Mouse (Mus musculus): ENCODE results near the gene Foxo3. TPM values are rescaled to one million over a fixed set of nuclear protein-coding genes. Genes with fewer than 3 reads are reported as not detected.

Gene Foxo3
- polyA plus RNA-seq, 1 experiment from 2014 or later = 3.8 TPM

DNA sequence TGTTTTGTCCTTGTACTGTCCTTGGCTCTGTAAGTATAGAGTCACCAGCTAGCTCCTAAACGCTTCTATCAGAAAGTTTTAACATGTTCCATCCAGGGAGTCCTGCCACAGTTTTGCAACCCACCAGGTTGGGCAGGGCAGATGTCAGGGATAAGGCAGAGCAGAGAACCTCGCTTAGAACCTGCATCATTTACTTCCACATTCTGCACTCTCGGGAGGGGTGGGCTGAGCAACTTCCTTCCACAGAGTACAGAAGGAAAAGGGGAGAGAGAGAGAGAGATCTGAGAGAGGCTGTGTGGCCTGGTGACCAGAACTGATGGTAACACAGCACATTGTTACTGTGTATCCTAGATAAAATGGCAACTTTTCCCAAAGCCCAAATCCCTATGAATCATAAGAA, 77.9 kb downstream of the Foxo3 start:
- H3K4me1 ChIP-seq = peaks cover 51% of the 10 kb centered on the region
- no peaks in the 10 kb centered on the region for H3K27me3 ChIP-seq (ENCODE audit: low read depth, poor library complexity, severe bottlenecking)
- WGBS = 73% methylated on average over 3 of the region's 3 CpGs

DNA sequence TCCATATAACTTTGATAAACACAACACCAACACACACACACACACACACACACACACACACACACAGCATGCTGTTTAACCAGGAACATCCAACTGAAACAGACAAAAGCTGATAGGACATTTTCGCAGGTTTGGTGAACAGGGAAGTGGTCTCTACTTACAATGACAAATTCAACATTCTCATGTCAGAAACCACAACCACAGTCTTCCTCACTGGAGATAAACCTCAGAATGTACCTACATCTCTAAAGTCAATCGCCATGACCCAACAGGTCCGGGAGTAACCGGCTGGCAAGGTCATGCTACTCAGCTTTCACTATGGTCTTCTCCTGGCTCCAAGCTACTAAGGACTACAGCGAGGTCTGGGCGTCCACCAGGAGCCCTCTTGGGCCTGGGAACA, 81.8 kb downstream of the Foxo3 start:
- H3K27ac ChIP-seq = 0 out of 2 replicates have a peak overlapping the region, but pooled peaks have one; percentile 28
- DNase-seq (ENCODE audit: low spot score) = no peak
- peaks cover 4% of the 10 kb centered on the region; the same call in 1 of the 2 replicates for H3K9me3 ChIP-seq (replicated peaks)
- H3K4me3 ChIP-seq = no peak overlapping the region
- peaks cover 20% of the 10 kb centered on the region for H3K36me3 ChIP-seq
- 84% methylated on average over 6 of the region's 6 CpGs for WGBS
- peaks cover 56% of the 10 kb centered on the region for H3K4me1 ChIP-seq
- H3K27me3 ChIP-seq (ENCODE audit: low read depth, poor library complexity, severe bottlenecking) = no peaks in the 10 kb centered on the region

More for the DNA sequence above, 77.9 kb downstream of the Foxo3 start:
- Histone ChIP-seq H3K4me3 (no peak overlapping the region), H3K9me3 (replicated peaks) (peaks cover 4% of the 10 kb centered on the region; the same call in 1 of the 2 replicates), H3K27ac (0 out of 2 replicates have a peak overlapping the region, but pooled peaks have one; percentile 14), H3K36me3 (peaks cover 20% of the 10 kb centered on the region)
- no peak for DNase-seq (ENCODE audit: low spot score)

DNA sequence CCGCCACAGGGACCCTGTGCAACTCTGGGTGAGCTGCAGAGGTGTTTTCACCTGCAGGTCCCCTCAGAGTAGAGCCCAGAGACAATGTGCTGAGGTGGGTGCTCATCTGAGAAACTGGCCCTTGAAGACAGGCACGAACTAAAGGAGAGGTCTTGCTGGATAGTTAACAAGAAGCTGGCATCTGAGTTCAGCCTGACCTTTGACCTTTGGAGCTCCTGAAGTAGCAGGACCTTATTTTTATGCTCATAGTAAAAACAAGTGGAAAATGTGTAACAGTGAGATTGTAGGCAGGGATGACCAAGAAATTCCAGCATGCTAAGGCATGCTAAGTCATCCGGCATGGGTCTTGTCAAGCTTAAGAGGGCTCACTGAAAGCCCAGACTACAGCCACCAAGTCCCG, 82.6 kb downstream of the Foxo3 start:
- WGBS = 75% methylated on average over 4 of the region's 4 CpGs
- Histone ChIP-seq H3K4me3 (no peak overlapping the region), H3K36me3 (peaks cover 20% of the 10 kb centered on the region), H3K27ac (no peak overlapping the region), H3K4me1 (peaks cover 60% of the 10 kb centered on the region), H3K9me3 (replicated peaks) (peaks cover 4% of the 10 kb centered on the region; the same call in 1 of the 2 replicates), H3K27me3 (ENCODE audit: low read depth, poor library complexity, severe bottlenecking) (no peaks in the 10 kb centered on the region)
- DNase-seq (ENCODE audit: low spot score) = no peak

DNA sequence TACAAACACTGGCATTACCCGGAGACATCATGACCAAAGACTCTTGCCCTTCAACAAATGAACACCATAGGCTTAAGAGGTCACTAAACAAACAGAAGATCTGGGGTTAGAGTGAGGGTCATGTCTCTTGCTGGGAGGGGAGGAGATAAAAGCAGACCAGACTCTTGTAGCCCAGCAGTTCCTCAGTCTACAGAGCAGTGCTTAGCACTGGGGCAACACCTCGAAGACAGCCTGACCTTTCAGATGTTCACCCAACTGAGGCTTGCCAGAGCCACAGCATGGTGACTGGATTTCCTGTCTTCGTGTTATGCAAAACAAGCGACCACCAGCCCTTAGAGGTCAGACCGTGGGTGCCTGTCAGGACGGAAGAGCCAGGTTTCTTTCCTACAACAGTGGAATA, 83.6 kb downstream of the Foxo3 start:
- peaks cover 20% of the 10 kb centered on the region for H3K36me3 ChIP-seq
- peak overlapping the region; percentile 50; the same call in 1 of the 2 replicates for H3K27ac ChIP-seq
- peaks cover 70% of the 10 kb centered on the region for H3K4me1 ChIP-seq
- no peak for DNase-seq (ENCODE audit: low spot score)
- peaks cover 4% of the 10 kb centered on the region; the same call in 1 of the 2 replicates for H3K9me3 ChIP-seq (replicated peaks)
- WGBS = 11% methylated on average over 6 of the region's 6 CpGs
- H3K4me3 ChIP-seq = no peak overlapping the region
- H3K27me3 ChIP-seq (ENCODE audit: low read depth, poor library complexity, severe bottlenecking) = no peaks in the 10 kb centered on the region

DNA sequence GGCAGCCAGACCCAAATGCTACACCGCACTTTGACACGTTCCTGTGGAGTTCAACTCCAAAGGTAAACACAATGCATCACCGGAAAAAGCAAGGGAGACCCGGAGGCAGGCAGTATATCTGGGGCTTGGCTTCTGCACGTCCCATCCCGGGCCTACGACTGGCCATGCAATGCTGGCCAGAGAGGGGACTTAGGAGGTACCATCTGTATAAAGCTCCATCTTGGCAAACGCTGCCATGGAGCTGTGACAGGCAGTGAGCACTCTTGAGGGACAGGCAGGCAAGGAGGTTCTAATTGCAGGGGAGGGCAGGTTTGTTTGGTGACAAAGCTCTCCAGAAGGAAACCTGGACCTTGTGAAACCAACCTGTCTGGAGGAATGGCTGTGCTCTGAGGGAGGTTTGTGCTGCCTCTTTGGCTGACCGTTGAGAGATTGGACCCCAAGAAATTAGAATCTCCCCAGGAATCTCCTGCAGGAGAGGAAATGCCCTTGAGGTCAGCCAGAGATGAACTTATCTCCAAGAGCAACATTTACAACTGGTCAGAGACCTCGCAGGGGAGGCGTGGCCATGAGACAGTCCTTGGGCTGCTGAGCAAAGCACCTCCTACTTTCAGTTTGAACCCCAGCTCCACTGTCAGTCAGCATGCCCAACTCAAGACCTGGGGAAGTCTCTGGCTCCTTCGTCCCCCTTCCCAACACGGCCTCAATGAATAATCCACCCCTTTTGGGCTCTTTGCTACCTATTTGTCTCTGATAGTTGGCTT, 86.7 kb downstream of the Foxo3 start:
- Histone ChIP-seq H3K9me3 (replicated peaks) (no peaks in the 10 kb centered on the region), H3K36me3 (peaks cover 11% of the 10 kb centered on the region), H3K4me1 (peaks cover 67% of the 10 kb centered on the region), H3K27me3 (ENCODE audit: low read depth, poor library complexity, severe bottlenecking) (no peaks in the 10 kb centered on the region), H3K27ac (0 out of 2 replicates have a peak overlapping the region, but pooled peaks have one; percentile 4), H3K4me3 (no peak overlapping the region)
- DNase-seq (ENCODE audit: low spot score) = no peak
- WGBS = 71% methylated on average over 13 of the region's 13 CpGs

DNA sequence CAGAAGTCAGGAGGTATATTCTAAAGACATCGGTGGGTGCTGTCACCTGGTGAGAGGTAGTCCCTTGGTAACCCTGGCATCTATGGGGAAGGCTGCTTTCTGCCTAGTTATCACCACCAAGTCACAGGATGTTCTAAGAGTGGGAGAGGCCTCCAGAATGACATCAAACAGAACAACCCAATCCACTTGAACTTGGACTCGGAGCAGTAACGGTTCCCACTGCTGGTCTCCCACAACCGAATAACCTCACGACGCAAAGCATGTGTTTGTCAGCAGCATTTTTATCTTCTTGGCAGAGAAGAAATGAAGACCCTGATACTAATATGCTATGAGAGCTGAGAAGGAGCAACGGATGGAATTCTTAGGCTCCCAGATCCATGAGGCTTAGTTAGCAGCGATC, 87.5 kb downstream of the Foxo3 start:
- no peaks in the 10 kb centered on the region for H3K27me3 ChIP-seq (ENCODE audit: low read depth, poor library complexity, severe bottlenecking)
- WGBS = 91% methylated on average over 8 of the region's 8 CpGs
- no peaks in the 10 kb centered on the region for H3K9me3 ChIP-seq (replicated peaks)
- peaks cover 59% of the 10 kb centered on the region for H3K4me1 ChIP-seq
- H3K27ac ChIP-seq = no peak overlapping the region
- peaks cover 16% of the 10 kb centered on the region for H3K36me3 ChIP-seq
- no peak overlapping the region for H3K4me3 ChIP-seq
- no peak for DNase-seq (ENCODE audit: low spot score)

DNA sequence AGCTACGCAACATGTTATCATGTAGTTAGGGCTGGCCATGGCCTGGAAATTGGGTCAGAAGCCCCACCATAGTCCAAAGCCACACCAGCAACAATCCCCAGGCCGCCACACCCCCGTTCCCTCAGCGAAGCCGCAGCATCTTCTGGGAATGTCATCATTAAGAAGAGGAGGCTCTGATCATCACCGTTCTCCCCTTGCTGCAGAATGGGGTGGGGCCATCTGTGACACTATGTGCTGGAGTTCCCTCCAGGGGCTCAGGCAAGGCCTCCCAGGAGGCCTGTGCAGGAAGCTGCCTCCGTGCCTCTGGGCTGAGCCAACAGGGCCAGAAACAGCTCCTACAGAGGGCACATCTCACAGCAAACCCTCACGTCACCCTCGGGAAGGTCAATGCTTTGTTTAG, 88.5 kb downstream of the Foxo3 start:
- Histone ChIP-seq H3K27ac (peak overlapping the region; percentile 53; the same call in 1 of the 2 replicates), H3K27me3 (ENCODE audit: low read depth, poor library complexity, severe bottlenecking) (no peaks in the 10 kb centered on the region), H3K36me3 (peaks cover 22% of the 10 kb centered on the region), H3K4me1 (peaks cover 52% of the 10 kb centered on the region), H3K9me3 (replicated peaks) (no peaks in the 10 kb centered on the region), H3K4me3 (no peak overlapping the region)
- 47% methylated on average over 9 of the region's 9 CpGs for WGBS
- DNase-seq (ENCODE audit: low spot score) = no peak

DNA sequence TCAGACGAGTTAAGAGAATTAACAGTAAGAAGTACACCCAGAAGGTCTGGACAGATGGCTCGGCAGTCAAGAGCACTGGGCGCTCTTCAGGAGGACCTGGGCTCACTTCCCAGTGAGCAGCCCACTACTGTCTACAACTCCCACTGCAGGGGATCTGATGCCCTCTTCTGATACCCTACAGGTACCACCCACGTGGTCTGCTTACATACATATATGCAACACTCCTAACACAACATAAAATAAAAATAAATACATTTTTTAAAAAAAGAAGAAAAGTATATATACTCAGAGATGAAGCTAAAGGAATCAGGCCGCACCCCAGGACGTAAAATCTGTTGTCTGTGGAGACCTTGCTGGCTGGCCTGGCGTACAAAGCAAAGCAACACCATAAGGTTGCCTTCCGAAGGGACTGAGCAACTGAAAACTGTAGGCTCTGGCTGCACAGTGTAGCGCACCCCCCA, 89.6 kb downstream of the Foxo3 start:
- WGBS = 86% methylated on average over 9 of the region's 9 CpGs
- Histone ChIP-seq H3K4me1 (peaks cover 49% of the 10 kb centered on the region), H3K4me3 (no peak overlapping the region), H3K36me3 (peaks cover 22% of the 10 kb centered on the region), H3K9me3 (replicated peaks) (no peaks in the 10 kb centered on the region), H3K27me3 (ENCODE audit: low read depth, poor library complexity, severe bottlenecking) (no peaks in the 10 kb centered on the region), H3K27ac (no peak overlapping the region)
- DNase-seq (ENCODE audit: low spot score) = no peak

DNA sequence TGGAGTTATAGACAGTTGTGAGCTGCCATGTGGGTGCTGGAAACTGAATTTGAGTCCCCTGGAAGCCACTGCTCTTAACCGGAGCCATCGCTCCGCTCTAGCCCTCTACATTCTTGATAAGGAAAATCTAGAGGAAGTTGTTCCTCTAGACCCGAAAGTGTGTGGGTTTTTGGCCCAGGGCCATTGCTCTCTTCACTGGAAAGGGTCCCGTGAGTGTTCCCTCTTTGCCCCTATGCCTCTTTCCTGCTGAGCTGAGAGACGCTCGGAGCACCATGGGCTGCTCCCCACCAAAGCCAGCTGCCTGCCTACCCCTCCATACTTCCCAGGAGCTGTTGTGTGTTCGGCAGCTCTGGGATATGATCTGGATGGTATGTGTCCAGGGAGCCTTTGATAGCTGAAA, 96.2 kb downstream of the Foxo3 start:
- Histone ChIP-seq H3K4me3 (no peak overlapping the region), H3K27ac (no peak overlapping the region), H3K4me1 (peaks cover 24% of the 10 kb centered on the region), H3K36me3 (peaks cover 16% of the 10 kb centered on the region), H3K27me3 (ENCODE audit: low read depth, poor library complexity, severe bottlenecking) (no peaks in the 10 kb centered on the region), H3K9me3 (replicated peaks) (no peaks in the 10 kb centered on the region)
- DNase-seq (ENCODE audit: low spot score) = no peak
- 94% methylated on average over 8 of the region's 8 CpGs for WGBS

DNA sequence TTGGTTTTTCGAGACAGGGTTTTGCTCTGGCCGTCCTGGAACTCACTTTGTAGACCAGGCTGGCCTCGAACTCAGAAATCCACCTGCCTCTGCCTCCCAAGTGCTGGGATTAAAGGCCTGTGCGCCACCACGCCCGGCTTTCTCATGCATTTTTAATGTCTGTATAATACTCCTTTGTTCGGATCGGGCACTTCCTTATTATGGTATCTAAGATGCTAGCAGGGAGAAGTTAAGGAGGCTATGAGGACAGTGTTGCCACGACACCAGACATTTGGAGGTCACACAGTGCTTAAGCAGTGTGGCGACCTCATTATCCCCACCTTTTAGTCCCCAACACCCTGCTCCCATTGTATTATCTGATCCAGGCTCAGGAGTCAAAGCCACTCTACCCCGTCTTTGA, 97.8 kb downstream of the Foxo3 start:
- Histone ChIP-seq H3K27me3 (ENCODE audit: low read depth, poor library complexity, severe bottlenecking) (no peaks in the 10 kb centered on the region), H3K4me1 (peaks cover 32% of the 10 kb centered on the region), H3K4me3 (no peak overlapping the region), H3K27ac (no peak overlapping the region), H3K36me3 (peaks cover 4% of the 10 kb centered on the region; the same call in 1 of the 2 replicates), H3K9me3 (replicated peaks) (no peaks in the 10 kb centered on the region)
- 89% methylated on average over 11 of the region's 11 CpGs for WGBS
- DNase-seq (ENCODE audit: low spot score) = no peak

DNA sequence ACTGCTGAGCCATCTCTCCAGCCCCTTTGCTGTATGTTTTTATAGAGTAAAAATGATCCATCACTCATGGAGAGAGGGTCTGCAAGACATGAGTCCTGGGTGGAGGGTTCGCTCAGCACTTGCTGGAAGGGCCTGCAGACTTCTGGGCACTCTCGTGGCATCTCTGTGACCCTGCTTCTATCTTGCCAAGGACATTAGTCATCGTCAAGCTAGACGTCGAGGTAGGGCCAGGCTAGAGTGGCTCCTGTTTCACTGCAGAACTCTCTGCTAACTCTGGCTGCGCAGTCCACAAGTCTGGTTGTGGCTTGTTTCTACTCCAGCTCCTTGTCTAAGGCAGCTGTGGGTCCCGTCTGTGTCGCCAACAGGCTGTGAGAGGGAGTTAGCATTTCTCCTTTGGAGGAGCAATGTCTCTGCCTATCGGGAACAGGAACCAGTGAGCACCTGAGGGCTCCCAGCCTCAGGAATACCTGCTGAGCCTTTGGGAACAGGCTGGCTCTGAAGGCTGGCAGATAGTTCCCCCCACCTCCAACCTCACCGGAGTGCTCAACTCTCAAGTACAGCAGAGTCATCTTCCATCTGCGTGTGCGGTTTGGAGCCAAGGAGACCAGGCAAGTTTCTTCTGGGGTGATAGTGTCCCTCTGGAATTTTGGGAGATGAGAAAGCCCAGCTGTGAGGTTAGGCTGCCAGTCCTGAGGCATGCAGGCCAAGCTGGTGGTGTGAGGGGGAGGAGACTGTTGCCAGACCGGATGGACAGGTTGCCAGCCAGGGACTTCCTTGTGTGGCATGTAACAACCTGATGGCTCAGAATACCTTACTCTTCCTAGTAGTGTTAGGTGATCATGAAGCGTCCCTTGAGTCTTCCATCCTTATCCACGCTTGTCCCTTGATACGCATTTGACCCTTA, 98.5 kb downstream of the Foxo3 start:
- no peaks in the 10 kb centered on the region for H3K36me3 ChIP-seq
- H3K27me3 ChIP-seq (ENCODE audit: low read depth, poor library complexity, severe bottlenecking) = no peaks in the 10 kb centered on the region
- peaks cover 35% of the 10 kb centered on the region for H3K4me1 ChIP-seq
- no peaks in the 10 kb centered on the region for H3K9me3 ChIP-seq (replicated peaks)
- no peak for DNase-seq (ENCODE audit: low spot score)
- WGBS = 80% methylated on average over 16 of the region's 16 CpGs
- no peak overlapping the region for H3K4me3 ChIP-seq
- peak overlapping the region; percentile 9; the same call in 1 of the 2 replicates for H3K27ac ChIP-seq

DNA sequence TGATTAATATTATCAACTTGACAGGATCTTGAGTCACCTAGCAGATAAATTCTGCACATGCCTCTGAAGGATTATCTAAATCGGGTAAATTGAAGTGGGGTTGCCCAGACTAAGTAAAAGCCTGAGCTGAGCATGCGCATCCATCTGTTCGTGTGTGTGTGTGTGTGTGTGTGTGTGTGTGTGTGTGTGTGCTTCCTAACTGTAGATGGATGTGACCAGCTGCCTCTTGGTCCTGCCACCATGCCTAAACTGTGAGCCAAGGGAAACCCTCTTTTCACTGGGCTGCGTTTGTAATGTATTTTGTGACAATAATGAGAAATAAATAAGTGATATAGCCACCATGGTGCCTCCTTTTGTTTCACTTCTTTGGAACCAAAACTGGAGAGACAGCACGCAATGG, 102.3 kb downstream of the Foxo3 start:
- no peak for DNase-seq (ENCODE audit: low spot score)
- 66% methylated on average over 5 of the region's 5 CpGs for WGBS
- H3K4me3 ChIP-seq = no peak overlapping the region
- H3K4me1 ChIP-seq = peaks cover 43% of the 10 kb centered on the region
- no peaks in the 10 kb centered on the region for H3K9me3 ChIP-seq (replicated peaks)
- H3K36me3 ChIP-seq = no peaks in the 10 kb centered on the region
- H3K27ac ChIP-seq = peak overlapping the region; percentile 76; the same call in 1 of the 2 replicates
- no peaks in the 10 kb centered on the region for H3K27me3 ChIP-seq (ENCODE audit: low read depth, poor library complexity, severe bottlenecking)

DNA sequence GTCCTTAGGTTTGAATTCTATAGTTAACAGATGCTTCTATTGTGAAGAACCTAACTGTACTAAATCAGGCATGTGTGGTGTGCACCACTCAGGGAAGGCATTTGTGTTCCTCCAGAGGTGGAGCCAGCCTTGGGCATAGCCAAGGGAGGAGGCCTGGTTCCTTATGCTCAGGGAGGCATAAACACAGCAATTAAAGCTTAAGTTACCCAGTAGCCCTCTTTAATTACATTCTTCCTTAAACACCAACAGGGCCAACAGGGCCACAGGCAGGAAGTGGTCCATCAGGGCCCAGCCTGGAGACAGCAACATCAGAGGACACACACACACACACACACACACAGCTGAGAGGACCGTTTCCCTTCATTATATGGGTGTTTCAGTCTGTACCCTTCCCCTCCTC, 102.7 kb downstream of the Foxo3 start:
- DNase-seq (ENCODE audit: low spot score) = peak; percentile 53
- peak overlapping the region; percentile 76 for H3K27ac ChIP-seq
- H3K27me3 ChIP-seq (ENCODE audit: low read depth, poor library complexity, severe bottlenecking) = no peaks in the 10 kb centered on the region
- 10% methylated on average over 1 of the region's 1 CpGs for WGBS
- H3K9me3 ChIP-seq (replicated peaks) = no peaks in the 10 kb centered on the region
- H3K36me3 ChIP-seq = no peaks in the 10 kb centered on the region
- peaks cover 43% of the 10 kb centered on the region for H3K4me1 ChIP-seq
- no peak overlapping the region for H3K4me3 ChIP-seq
